Mouse (Mus musculus) lung, embryonic 16.5 days (tissue): ENCODE data around the gene Grik2. TPM values are rescaled to one million over a fixed set of nuclear protein-coding genes. Genes with fewer than 3 reads are reported as not detected.
"Not testable (repeated sequence)": the region's sequence is repeated elsewhere in the genome, so short reads cannot be mapped to it uniquely, and the experiment has no call there.

ENCODE experiments used
- ATAC-seq: fragments of 200-750 bp; cut with Nextera tagmentation; 2 replicates; pipeline ENCODE4 v1.8.0; 2017; ENCODE audit warnings: low read depth, mild to moderate bottlenecking, moderate library complexity
- H3K27ac ChIP-seq: fragments of 300-500 bp; sonication (generic); 2 replicates; pipeline ENCODE4 v1.5.1; 2014; ENCODE audit warnings: mild to moderate bottlenecking, control low read depth, low read length
- H3K27me3 ChIP-seq: fragments of 300-500 bp; sonication (generic); 2 replicates; pipeline ENCODE4 v1.6.1; 2014; ENCODE audit warnings: low read depth, low read length, mixed read lengths; ENCODE audit not compliant: control insufficient read depth, insufficient read depth
- H3K36me3 ChIP-seq: fragments of 300-500 bp; sonication (generic); 2 replicates; pipeline ENCODE4 v1.6.1; 2014; ENCODE audit warnings: low read length; ENCODE audit not compliant: control insufficient read depth, insufficient read depth
- H3K4me1 ChIP-seq: fragments of 300-500 bp; sonication (generic); replicated peaks from 2 replicates; pipeline ENCODE4 v1.6.1; 2014; ENCODE audit warnings: low read length, mixed read lengths; ENCODE audit not compliant: control insufficient read depth, insufficient read depth
- H3K4me2 ChIP-seq: fragments of 300-500 bp; sonication (generic); 2 replicates; pipeline ENCODE4 v1.6.1; 2014; ENCODE audit warnings: low read depth, low read length, control low read depth
- H3K4me3 ChIP-seq: fragments of 300-500 bp; sonication (generic); 2 replicates; pipeline ENCODE4 v1.5.1; 2014; ENCODE audit warnings: mild to moderate bottlenecking, low read length, control low read depth
- H3K9ac ChIP-seq: fragments of 300-500 bp; sonication (generic); 2 replicates; pipeline ENCODE4 v1.6.1; 2014; ENCODE audit warnings: low read length, control low read depth
- H3K9me3 ChIP-seq: fragments of 300-500 bp; sonication (generic); 2 replicates; pipeline ENCODE4 v1.6.1; 2016; ENCODE audit warnings: low read length; ENCODE audit not compliant: control insufficient read depth
- WGBS: fragments of 180-500 bp; shearing (Covaris S2); extraction: QIAGEN DNeasy Blood & Tissue Kit; methylation state at CpG from one replicate; pipeline ENCODE4 v1.1.7; 2014; 5-methylcytosine and 5-hydroxymethylcytosine counted together
- polyA plus RNA-seq: library from polyadenylated mRNA; unstranded; fragments of >200 nt; fragmentation: Nextera tagmentation; extraction: Ambion mirVana; gene quantifications from 2 replicates; pipeline ENCODE4 v1.2.1, GENCODE M21; 2015

Grik2 gene
- polyA plus RNA-seq, 1 experiment from 2014 or later: 0.74 TPM

DNA sequence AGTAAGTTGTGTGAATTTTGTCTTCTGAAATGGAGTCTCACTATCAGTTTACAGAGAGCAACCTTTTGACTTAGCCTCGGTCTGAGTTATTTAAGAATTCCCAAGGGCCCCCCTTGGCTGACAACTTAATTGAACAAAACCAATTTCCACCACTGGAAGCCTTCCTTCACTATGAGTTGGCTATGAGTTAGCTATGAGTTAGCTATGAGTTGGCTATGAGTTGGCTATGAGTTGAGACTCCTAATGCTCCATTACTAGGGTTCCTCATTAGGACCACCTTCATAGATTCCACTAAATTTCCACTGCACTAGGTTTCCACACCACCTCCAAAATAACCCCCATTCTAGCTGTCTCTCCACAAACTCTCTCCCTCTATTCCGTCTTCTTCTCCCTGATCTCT, 468.7 kb downstream of the Grik2 start:
- WGBS: 79% methylated on average over 2 of the region's 2 CpGs
- Histone ChIP-seq H3K4me2 (no peak overlapping the region), H3K27me3 (no peaks in the 10 kb centered on the region), H3K9me3 (no peaks in the 10 kb centered on the region), H3K4me3 (no peak overlapping the region), H3K27ac (no peak overlapping the region), H3K9ac (no peak overlapping the region), H3K4me1 (no peaks in the 10 kb centered on the region), H3K36me3 (no peaks in the 10 kb centered on the region)
- no peak for ATAC-seq

- H3K27me3 ChIP-seq: no peaks in the 10 kb centered on the region
- H3K36me3 ChIP-seq: no peaks in the 10 kb centered on the region
- H3K9me3 ChIP-seq: no peaks in the 10 kb centered on the region
- no peak for ATAC-seq
- no peak overlapping the region for H3K9ac ChIP-seq
- no peak overlapping the region for H3K27ac ChIP-seq
- no peaks in the 10 kb centered on the region for H3K4me1 ChIP-seq
- 33% methylated on average over 2 of the region's 2 CpGs for WGBS
- no peak overlapping the region for H3K4me2 ChIP-seq
- no peak overlapping the region for H3K4me3 ChIP-seq
These were observed 532.2 kb downstream of the Grik2 start for GRCm38 (mm10) chr10:49256247-49256939.

DNA sequence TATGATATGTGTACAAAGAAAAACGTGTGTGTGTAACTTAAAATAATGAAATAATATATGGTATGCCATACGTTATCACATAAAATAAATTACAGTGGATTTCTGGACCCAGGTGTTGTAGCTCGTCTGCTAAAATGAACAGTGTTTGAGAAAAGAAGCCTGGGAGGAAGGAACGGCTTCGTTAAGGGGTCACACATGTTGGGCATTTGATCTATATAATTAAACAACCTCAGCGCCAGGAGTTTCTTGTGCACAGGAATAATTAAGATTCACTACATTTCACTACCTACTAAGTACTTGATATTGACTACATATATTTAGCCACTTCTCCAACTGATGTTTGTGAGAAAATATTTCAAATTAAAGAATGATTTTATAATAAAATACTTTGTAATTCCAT, 551.2 kb downstream of the Grik2 start:
- H3K4me3 ChIP-seq, H3K4me1 ChIP-seq, H3K4me2 ChIP-seq, H3K9me3 ChIP-seq, H3K27ac ChIP-seq, H3K9ac ChIP-seq, H3K27me3 ChIP-seq, ATAC-seq, H3K36me3 ChIP-seq: not testable (repeated sequence)
- 65% methylated on average over 6 of the region's 6 CpGs for WGBS

DNA sequence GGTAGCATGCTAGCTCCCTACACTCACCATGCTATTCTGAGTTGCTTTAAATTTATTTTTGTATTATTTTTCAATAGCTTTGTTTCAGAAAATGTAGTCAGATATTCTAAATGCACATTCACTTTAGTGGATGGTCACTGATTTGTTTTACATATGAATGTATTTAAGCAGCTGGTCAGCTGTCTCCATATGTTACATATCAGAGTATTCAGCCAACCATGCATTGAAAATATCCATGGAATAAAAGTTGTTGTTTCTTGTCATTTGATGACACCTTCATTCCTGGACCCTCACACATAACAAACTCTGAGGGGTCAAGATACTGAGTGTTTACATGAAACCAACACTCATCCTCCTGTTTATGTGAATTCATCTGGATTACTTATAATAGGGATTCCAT, 551.7 kb downstream of the Grik2 start:
- not testable (repeated sequence) for H3K27me3 ChIP-seq, H3K4me3 ChIP-seq, H3K27ac ChIP-seq, H3K36me3 ChIP-seq, H3K9me3 ChIP-seq, H3K4me1 ChIP-seq, H3K9ac ChIP-seq, ATAC-seq, H3K4me2 ChIP-seq

DNA sequence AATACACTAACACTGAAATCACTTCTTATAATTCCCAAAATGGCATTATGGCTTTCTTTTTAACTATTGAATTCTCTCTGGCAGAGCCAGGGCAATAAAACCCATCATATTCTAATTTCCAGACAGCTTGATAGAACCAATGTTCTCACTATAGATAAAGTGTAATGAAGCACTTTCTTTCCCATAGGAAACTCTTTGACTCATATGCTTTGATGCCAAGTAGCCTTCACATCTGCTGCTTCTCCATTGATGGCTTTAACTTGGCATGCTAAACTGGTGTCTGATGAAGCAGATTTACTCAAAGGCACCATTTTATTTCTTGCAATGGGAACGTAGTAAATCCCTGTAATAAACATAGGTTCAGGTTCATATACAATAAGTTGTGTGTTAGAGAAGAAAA, 568.5 kb downstream of the Grik2 start:
- Histone ChIP-seq H3K4me1 (no peaks in the 10 kb centered on the region), H3K27ac (no peak overlapping the region), H3K27me3 (no peaks in the 10 kb centered on the region), H3K36me3 (no peaks in the 10 kb centered on the region), H3K4me3 (no peak overlapping the region), H3K9ac (no peak overlapping the region), H3K4me2 (no peak overlapping the region), H3K9me3 (no peaks in the 10 kb centered on the region)
- ATAC-seq: no peak
- 43% methylated on average over 1 of the region's 1 CpGs for WGBS

- Histone ChIP-seq H3K27ac (no peak overlapping the region), H3K4me2 (no peak overlapping the region), H3K4me1 (no peaks in the 10 kb centered on the region), H3K27me3 (no peaks in the 10 kb centered on the region), H3K36me3 (no peaks in the 10 kb centered on the region), H3K4me3 (no peak overlapping the region), H3K9ac (no peak overlapping the region), H3K9me3 (no peaks in the 10 kb centered on the region)
- ATAC-seq: no peak
- 37% methylated on average over 3 of the region's 3 CpGs for WGBS
These were observed 568.9 kb downstream of the Grik2 start for GRCm38 (mm10) chr10:49219631-49220030.

- Histone ChIP-seq H3K27ac (no peak overlapping the region), H3K36me3 (no peaks in the 10 kb centered on the region), H3K4me1 (no peaks in the 10 kb centered on the region), H3K9ac (no peak overlapping the region), H3K9me3 (no peaks in the 10 kb centered on the region), H3K4me3 (no peak overlapping the region), H3K4me2 (no peak overlapping the region), H3K27me3 (no peaks in the 10 kb centered on the region)
- ATAC-seq: no peak
These were observed 596.7 kb downstream of the Grik2 start for GRCm38 (mm10) chr10:49191773-49192371.

DNA sequence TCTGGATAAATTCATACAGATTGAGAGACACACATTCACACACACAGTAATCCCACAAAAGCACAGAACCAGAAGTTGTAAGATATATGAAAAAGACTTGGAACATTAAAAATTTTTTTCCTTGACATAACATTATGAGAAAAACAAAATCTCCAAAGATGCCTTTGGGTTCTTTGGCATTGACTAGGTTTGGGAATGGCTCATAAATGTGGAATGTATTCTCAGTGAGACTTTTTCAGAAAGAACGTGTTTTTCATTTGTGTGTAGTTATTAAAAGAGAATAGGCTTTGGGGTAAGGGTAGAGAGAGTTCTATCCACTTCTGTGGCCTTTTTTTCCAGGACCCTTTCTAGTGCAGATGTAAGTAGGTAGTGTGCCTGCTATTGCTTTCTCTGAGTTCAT, 597.3 kb downstream of the Grik2 start:
- H3K4me3 ChIP-seq: no peak overlapping the region
- H3K27ac ChIP-seq: no peak overlapping the region
- H3K9ac ChIP-seq: no peak overlapping the region
- no peak overlapping the region for H3K4me2 ChIP-seq
- ATAC-seq: no peak
- H3K9me3 ChIP-seq: no peaks in the 10 kb centered on the region
- H3K27me3 ChIP-seq: no peaks in the 10 kb centered on the region
- H3K4me1 ChIP-seq: no peaks in the 10 kb centered on the region
- 87% methylated on average over 1 of the region's 1 CpGs for WGBS
- no peaks in the 10 kb centered on the region for H3K36me3 ChIP-seq

- Histone ChIP-seq H3K4me2 (no peak overlapping the region), H3K36me3 (no peaks in the 10 kb centered on the region), H3K27ac (no peak overlapping the region), H3K9ac (no peak overlapping the region), H3K4me3 (no peak overlapping the region), H3K9me3 (no peaks in the 10 kb centered on the region), H3K4me1 (no peaks in the 10 kb centered on the region), H3K27me3 (no peaks in the 10 kb centered on the region)
- WGBS: 87% methylated on average over 4 of the region's 4 CpGs
- no peak for ATAC-seq
These were observed 634.4 kb downstream of the Grik2 start for GRCm38 (mm10) chr10:49154134-49154533.

- WGBS: 77% methylated on average over 4 of the region's 4 CpGs
- H3K27ac ChIP-seq, H3K4me2 ChIP-seq, H3K9me3 ChIP-seq, H3K4me3 ChIP-seq, H3K4me1 ChIP-seq, H3K9ac ChIP-seq, H3K27me3 ChIP-seq, ATAC-seq, H3K36me3 ChIP-seq: not testable (repeated sequence)
These were observed 637.1 kb downstream of the Grik2 start for GRCm38 (mm10) chr10:49151496-49151895.
